Mouse (Mus musculus) adrenal gland, postnatal 14 days (tissue): ENCODE measurements around the gene Adcy6. TPM values are rescaled to one million over a fixed set of nuclear protein-coding genes. Genes with fewer than 3 reads are reported as not detected.
A peak's percentile ranks its signal among the peaks of the same experiment; 100 is the strongest.
"Not testable (repeated sequence)": the region's sequence is repeated elsewhere in the genome, so short reads cannot be mapped to it uniquely, and the experiment has no call there.

Experiments used
- DNase-seq: peaks from one replicate; pipeline ENCODE4 v3.0.0; 2021; ENCODE audit warnings: mixed read lengths
- total RNA-seq: library from RNA; stranded (reverse); gene quantifications from 2 replicates; pipeline ENCODE4 v1.2.3, GENCODE M21; 2021

The Adcy6 gene
- total RNA-seq, 1 experiment from 2014 or later: 73.8 TPM

- DNase-seq: no peak
These were observed 8.1 kb downstream of the Adcy6 start for GRCm38 (mm10) chr15:98601832-98602190.

DNA sequence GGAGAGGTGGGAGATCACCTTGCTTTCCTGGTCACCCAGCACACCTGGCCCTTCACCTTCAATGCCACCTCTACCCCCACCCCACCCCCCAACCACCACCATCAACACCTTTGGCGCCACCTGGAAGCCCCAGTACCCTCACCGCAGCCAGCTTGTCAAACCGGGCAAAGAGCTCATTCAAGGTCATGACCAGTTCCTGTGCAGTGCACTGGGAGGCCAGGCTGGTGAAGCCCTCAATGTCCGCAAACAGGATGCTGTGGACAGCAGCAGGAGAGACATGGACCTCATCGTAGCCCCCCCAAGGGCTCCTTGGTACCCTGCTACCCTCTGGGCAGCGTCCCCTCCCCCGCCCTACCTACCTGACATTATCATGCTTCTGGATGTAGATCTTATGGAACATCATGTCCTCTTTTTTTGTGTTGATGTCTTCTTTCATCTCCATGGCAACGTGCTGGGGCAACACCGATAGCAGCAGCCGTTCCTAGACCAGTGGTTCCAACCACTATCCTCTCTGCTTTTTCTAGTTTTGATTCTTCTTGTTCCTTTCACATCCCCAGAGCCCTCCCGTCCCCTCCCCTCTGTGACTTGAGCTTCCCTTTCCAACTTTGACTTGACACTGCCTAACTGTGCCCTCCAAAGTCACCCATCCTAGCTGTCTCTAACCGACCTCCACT, 9.7 kb downstream of the Adcy6 start:
- DNase-seq: no peak

DNA sequence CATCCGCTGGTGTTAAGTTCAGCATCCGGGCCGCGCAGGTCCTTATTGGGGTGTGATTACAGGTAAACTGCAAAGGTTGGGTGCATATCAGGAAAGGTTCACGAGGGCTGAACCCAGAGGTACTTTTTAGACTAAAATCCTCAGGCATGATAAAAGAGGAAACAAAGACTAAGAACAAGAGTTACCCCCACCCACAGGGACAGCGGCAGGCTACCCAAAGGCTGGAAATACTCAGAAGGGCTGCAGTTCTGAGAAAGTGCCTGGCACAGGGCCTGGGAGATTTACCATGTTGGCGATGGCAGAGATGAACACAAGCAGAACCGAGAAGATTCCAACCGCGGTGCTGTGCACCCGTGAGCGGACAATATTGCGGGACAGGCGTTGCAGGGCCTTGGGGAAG, 13.3 kb downstream of the Adcy6 start:
- DNase-seq: no peak

- DNase-seq: no peak
These were observed 14.8 kb downstream of the Adcy6 start for GRCm38 (mm10) chr15:98595049-98595448.

GRCm38 (mm10) chr15:98594193-98594592, 15.7 kb downstream of the Adcy6 start:
- no peak for DNase-seq

- DNase-seq: no peak
These were observed 18.5 kb downstream of the Adcy6 start for GRCm38 (mm10) chr15:98591396-98591795.

DNA sequence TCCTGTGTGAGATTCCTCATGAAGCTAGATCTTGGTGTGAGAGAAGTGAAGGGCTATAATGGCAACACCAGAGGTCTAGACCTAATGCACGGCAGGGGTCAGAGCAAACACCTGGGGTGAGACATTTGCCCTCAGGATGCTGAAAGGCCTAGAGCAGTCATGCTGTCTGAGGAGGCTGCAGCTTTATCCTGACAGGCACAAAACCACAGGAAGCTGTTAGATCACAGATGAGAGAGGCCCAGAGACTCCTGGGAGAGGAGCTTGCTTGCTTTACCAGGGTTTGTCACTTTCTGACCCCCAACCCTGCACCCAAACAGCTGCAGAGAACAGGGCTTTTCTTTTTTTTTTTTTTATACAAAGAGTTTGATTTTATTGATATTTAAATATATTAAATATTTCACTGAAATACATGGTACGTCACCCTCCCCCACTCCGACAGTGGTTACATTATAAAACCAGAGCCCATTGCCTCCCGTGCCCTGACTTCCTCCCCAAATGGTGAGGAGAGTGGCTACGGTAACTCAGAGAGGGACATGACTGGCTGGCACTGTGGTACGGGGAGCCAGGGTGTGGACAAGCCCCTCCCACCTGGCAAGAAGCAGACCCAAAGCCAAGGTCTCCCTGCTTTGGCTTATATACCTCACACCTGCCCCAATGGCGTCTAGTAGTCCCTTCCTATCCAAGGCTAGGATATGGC, 20.1 kb downstream of the Adcy6 start:
- DNase-seq: no peak

- DNase-seq: no peak
These were observed 22.1 kb downstream of the Adcy6 start for GRCm38 (mm10) chr15:98587751-98588150.

DNA sequence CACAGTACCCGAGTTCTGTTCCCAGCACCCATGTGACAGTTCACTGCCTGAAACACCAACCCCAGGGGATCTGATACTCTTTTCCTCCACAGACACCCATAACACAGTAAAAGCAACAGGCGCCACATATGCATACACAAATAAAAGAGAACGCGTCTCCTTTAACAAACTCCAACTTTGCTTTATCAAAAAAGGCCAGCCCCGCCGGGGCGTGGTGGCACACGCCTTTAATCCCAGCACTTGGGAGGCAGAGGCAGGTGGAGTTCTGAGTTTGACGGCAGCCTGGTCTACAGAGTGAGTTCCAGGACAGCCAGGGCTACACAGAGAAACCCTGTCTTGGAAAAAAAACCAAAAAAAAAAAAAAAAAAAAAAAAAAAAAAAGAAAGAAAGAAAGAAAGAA, 23.7 kb downstream of the Adcy6 start:
- not testable (repeated sequence) for DNase-seq

GRCm38 (mm10) chr15:98585421-98585820, 24.5 kb downstream of the Adcy6 start:
- no peak for DNase-seq

DNA sequence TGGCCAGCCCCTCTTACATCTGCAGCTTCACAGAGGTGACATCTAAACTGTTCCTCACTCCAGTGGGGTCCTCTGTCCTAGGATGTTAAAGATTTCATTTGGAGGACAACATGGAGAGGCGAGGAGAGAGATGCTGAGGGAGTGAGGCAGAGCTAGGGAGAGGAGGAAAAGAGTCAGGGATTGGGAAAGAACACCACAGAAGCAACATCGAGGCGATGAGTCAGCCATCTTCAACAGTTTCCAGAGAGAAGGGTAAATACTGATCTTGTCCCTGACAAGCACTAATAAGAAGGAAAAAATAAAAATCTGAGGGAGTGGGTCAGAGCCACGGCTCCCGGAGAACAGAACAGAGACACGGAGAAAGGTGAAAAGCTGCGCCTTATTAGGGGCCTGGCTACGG, 26.9 kb downstream of the Adcy6 start:
- no peak for DNase-seq

DNA sequence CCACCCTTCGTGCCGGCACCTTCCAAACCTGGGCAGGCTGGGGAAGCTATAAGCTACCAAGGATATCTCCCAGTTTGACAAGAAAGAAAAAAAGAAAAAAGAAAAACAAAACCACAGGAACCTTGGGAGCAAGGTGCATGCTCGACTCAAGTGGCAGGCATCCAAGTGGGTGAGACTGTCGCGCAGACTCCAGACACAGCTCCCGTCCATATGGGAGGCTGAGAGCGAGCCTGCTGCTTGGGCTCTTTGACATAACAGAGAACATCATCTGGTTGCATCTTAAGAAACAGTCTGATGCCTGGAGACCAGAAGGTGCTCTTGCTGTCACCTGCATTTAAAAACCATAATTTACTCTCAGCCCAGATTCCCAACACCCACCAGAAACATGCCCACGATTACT, 27.5 kb downstream of the Adcy6 start:
- peak; percentile 53 for DNase-seq

DNA sequence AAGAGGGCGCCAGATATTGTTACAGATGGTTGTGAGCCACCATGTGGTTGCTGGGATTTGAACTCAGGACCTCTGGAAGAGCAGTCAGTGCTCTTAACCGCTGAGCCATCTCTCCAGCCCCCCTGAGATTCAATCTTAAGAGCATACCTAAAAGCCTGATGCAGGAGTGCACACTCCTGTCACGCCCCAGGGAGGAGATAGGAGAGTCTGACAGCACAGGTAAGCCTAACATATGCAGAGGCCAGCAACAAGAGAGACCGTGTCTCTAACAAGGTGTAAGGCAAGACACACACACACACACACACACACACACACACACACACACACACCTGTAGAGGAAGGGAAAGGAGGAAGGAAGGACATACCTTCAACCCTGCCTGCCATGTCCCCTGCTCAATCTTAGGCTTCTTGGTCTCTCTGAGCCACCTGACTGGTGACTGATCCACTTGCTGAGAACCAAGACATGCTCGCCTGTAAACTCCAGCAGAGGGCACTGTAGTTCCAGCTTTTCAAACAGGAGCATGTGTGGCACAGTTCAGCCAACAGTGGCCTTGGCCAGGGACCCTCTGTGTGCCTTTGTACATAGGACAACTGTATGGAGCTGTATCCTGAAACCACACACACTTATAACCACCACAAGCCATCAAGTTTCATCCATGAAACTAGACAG, 29.9 kb downstream of the Adcy6 start:
- peak; percentile 79 for DNase-seq

- no peak for DNase-seq
These were observed 30.6 kb downstream of the Adcy6 start for GRCm38 (mm10) chr15:98579310-98579709.

DNA sequence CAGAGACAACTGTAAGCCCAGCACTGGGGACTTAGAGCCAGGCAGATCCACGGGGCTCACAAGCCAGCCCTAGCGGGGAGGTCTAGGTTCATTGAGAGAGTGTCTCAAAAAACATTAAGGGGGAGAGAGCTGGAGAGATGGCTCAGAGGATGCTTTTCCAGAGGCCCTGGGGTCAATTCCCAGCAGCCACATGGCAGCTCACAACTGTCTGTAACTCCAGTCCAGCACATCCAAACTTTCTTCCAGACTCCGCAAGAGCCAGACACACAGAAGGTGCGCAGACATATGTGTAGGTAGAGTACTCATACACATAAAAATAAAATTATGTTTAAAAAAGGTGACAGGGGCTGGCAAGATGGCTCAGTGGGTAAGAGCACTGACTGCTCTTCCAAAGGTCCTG, 36.6 kb downstream of the Adcy6 start:
- no peak for DNase-seq

DNA sequence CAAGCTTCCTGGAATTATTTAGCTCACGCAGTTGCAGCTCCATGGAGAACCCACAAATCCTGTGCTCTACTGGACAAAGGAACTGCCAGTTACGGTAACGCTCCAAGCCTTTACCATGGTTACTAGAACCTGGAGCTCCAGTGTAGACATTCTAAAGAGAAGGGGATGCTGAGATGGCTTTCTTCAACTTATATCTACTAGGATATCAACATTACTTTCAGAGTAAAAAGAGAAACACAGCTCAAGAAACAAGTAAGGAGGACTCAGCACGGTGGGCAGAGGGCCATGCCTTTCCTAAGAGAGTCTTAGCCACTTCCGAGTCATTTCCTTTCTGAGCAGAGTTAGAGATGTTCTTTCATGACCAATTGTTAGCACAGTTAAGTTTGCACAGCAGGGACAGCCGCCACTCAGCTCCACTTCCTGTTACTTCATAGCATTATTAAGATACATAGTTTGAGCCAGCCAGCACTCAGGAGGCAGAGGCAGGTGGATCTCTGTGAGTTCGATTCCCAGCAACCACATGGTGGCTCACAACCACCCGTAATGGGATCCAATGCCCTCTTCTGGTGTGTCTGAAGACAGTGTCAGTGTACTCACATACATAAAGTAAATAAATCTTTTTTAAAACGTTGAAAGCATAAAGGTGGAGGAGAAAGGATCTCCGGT, 38.9 kb downstream of the Adcy6 start, which contains the start of the genes Ccnt1 and 4930415O20Rik:
Gene Ccnt1 (minus strand): TSS at position 51 of the 666 bp plus-strand sequence.
Gene 4930415O20Rik (plus strand): TSS at position 132 of the 666 bp plus-strand sequence.
- DNase-seq: no peak

- no peak for DNase-seq
These were observed 40.0 kb downstream of the Adcy6 start for GRCm38 (mm10) chr15:98569795-98570365.

DNA sequence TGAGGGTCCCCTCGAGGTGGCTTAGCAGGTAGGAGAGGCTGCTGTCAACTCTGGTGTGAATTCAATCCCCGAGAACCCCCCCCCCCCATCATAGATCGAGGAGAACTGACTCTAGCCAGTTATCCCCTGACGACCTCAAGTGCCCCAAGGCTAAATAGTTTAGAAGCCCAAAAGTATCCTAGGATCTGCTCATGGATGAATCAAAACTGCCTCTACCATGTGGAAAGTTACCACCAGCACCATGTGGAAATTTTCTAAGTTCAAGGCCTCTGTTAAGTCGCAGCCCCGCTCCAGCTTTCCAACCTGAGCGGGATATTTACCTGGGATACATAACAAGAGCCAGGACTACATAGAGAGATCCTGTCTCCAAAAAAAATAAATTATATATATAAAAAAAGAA, 40.7 kb downstream of the Adcy6 start:
- no peak for DNase-seq

- peak; percentile 48 for DNase-seq
These were observed 41.4 kb downstream of the Adcy6 start for GRCm38 (mm10) chr15:98568256-98569033.

DNA sequence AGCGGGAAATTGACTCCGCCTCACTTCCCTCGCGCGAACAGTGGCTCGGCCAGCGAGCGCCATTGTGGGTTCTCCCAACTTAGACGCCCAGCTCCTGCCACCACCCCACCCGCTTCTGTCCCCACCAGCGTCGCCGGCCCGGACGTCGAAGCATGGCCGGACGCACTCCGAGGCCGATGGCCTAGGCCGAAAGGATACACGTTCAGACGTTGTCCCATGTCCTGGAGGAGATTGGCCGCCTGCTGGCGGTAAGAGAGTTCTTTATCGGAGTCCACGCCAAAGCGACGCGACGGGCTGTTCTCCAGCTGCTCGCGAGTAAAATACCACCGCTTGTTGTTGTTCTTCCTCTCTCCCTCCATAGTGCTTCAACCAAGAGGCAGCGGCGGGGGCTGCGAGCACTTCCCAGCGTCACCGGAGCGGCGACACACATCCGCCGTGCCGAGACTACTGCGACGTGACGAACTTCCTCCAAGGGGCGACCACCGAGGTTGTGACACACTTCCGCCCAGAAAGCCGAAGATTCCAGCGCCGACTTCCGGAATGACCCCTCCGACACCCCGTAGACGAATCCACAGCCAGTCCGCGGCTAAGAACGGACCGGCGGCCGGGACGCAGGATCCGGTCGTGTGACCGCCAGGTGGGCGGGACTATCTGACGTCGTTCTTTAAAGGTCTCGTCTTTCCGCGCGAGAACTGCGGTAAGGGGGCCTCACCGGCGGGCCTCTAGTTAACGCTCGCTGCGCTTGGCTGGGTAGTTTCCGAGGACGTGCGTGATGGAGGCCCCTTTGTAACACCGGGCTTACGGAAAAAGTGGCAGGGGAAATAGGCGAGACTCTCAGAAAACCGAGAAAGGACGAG, 42.4 kb downstream of the Adcy6 start:
- DNase-seq: peak; percentile 100

- DNase-seq: no peak
These were observed 43.0 kb downstream of the Adcy6 start for GRCm38 (mm10) chr15:98566973-98567277.
